Mouse (Mus musculus) brain, embryonic 14.5 days (tissue): ENCODE results near the gene Hacl1. TPM values are rescaled to one million over a fixed set of nuclear protein-coding genes. Genes with fewer than 3 reads are reported as not detected.
A peak's percentile ranks its signal among the peaks of the same experiment; 100 is the strongest.

Source experiments
- DNase-seq: peaks from one replicate; pipeline ENCODE4 v3.0.0-alpha.2; 2011; ENCODE audit warnings: low read depth
- CTCF ChIP-seq: fragments of 200-500 bp; IDR thresholded peaks from 2 replicates; pipeline ENCODE4 v1.5.1; 2012; ENCODE audit warnings: inconsistent platforms, mild to moderate bottlenecking, moderate library complexity, borderline replicate concordance; ENCODE audit not compliant: insufficient read depth, insufficient read length; ENCODE audit errors: extremely low read depth
- POLR2A ChIP-seq: fragments of 200-500 bp; IDR thresholded peaks from 2 replicates; pipeline ENCODE4 v1.6.1; 2012; ENCODE audit warnings: mild to moderate bottlenecking, inconsistent platforms, borderline replicate concordance; ENCODE audit not compliant: poor library complexity, insufficient read depth, insufficient read length, severe bottlenecking; ENCODE audit errors: extremely low read depth
- polyA plus RNA-seq: library from polyadenylated mRNA; depleted of rRNA; stranded (reverse); fragments of >200 nt; gene quantifications from 2 replicates; pipeline ENCODE4 v1.2.3, GENCODE M21; 2012

Gene Hacl1
- polyA plus RNA-seq, 1 experiment, result 8.7 TPM

- DNase-seq, result no peak
- no peak for TF ChIP-seq CTCF
- no peak for TF ChIP-seq POLR2A
Measured at GRCm38 (mm10) chr14:31577966-31578735, 62.9 kb downstream of the Hacl1 start.

- no peak for DNase-seq
- TF ChIP-seq CTCF (no peak), POLR2A (no peak)
Measured at GRCm38 (mm10) chr14:31576846-31577697, 64.0 kb downstream of the Hacl1 start.

GRCm38 (mm10) chr14:31575866-31576265, 65.2 kb downstream of the Hacl1 start:
- TF ChIP-seq CTCF (no peak), POLR2A (no peak)
- no peak for DNase-seq

- TF ChIP-seq CTCF, result no peak
- TF ChIP-seq POLR2A, result no peak
- no peak for DNase-seq
Measured at GRCm38 (mm10) chr14:31574903-31575665, 66.0 kb downstream of the Hacl1 start.

- no peak for TF ChIP-seq CTCF
- no peak for TF ChIP-seq POLR2A
- no peak for DNase-seq
Measured at GRCm38 (mm10) chr14:31572561-31573175, 68.4 kb downstream of the Hacl1 start.

- no peak for DNase-seq
- TF ChIP-seq CTCF (no peak), POLR2A (no peak)
Measured at GRCm38 (mm10) chr14:31571419-31571818, 69.7 kb downstream of the Hacl1 start.

GRCm38 (mm10) chr14:31570131-31570951, 70.7 kb downstream of the Hacl1 start:
- DNase-seq, result no peak
- TF ChIP-seq CTCF (no peak), POLR2A (no peak)

GRCm38 (mm10) chr14:31569151-31569631, 71.9 kb downstream of the Hacl1 start:
- TF ChIP-seq CTCF (no peak), POLR2A (no peak)
- DNase-seq, result peak; percentile 75

- no peak for DNase-seq
- TF ChIP-seq POLR2A, result no peak
- TF ChIP-seq CTCF, result no peak
Measured at GRCm38 (mm10) chr14:31565478-31566212, 75.4 kb downstream of the Hacl1 start.

GRCm38 (mm10) chr14:31564452-31565179, 76.5 kb downstream of the Hacl1 start:
- TF ChIP-seq CTCF (no peak), POLR2A (no peak)
- DNase-seq, result peak; percentile 11
